Mouse (Mus musculus) liver, embryonic 14.5 days (tissue): ENCODE data around the gene Osbpl10.

Experiments
- CTCF ChIP-seq: IDR thresholded peaks from 2 replicates; pipeline ENCODE4 v1.5.1; 2016; ENCODE audit warnings: antibody characterized with exemption, low read depth, control low read depth
- EP300 ChIP-seq: IDR thresholded peaks from 2 replicates; pipeline ENCODE4 v1.6.1; 2016; ENCODE audit warnings: antibody characterized with exemption, low read depth

- no peak for TF ChIP-seq EP300
- TF ChIP-seq CTCF: no peak
Observed at GRCm38 (mm10) chr9:115274806-115275205, 296.4 kb downstream of the Osbpl10 start.
